Mouse (Mus musculus): ENCODE results near the gene Hspa12a. TPM values are rescaled to one million over a fixed set of nuclear protein-coding genes. Genes with fewer than 3 reads are reported as not detected.

Gene Hspa12a
- polyA plus RNA-seq, 1 experiment from 2014 or later: 5.0 TPM

DNA sequence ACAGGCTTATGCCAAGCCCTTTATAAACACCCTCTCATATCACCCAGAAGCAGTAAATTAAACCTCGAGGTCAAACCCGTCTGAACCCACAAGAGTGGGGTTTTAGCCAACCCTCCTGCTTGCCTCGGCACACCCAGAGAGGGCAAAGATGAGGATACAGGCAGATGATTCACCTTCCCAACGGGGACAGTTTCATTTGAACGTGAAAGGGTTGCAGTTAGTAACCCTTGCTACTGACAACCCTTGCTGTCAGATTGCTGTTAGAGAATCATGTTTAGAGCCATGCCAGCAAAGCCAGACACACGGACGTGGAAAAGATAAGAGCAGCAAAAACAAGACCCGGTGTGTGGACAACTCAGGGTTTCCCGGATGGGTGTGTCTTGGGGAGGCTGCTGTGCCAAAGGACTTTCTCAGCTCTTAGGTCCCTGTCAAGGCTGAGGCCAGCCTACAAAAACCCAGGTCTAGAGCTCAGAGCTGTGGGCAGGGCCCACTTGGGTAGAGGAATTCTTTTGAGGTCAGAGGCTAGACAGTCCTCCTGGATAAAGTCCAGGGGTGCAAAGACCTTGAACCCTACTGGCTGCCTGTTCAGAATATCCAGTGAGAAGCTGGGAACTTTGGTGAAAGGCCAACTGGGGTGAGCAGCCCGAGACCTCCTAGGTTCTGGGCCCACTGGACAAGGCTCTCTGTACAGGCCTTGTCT lies 90.3 kb downstream of the Hspa12a start:
- no peaks in the 10 kb centered on the region for H3K36me3 ChIP-seq
- H3K4me1 ChIP-seq: 0 out of 2 replicates have a peak, but pooled peaks cover 7% of the 10 kb centered on the region
- no peak overlapping the region for H3K27ac ChIP-seq
- H3K4me2 ChIP-seq (replicated peaks): no peak overlapping the region
- no peaks in the 10 kb centered on the region for H3K27me3 ChIP-seq
- no peak for ATAC-seq (ENCODE audit: low FRiP score, low read depth)
- no peak overlapping the region for H3K9ac ChIP-seq
- WGBS: 79% methylated on average over 10 of the region's 10 CpGs
- H3K9me3 ChIP-seq: no peaks in the 10 kb centered on the region
- H3K4me3 ChIP-seq: no peak overlapping the region

DNA sequence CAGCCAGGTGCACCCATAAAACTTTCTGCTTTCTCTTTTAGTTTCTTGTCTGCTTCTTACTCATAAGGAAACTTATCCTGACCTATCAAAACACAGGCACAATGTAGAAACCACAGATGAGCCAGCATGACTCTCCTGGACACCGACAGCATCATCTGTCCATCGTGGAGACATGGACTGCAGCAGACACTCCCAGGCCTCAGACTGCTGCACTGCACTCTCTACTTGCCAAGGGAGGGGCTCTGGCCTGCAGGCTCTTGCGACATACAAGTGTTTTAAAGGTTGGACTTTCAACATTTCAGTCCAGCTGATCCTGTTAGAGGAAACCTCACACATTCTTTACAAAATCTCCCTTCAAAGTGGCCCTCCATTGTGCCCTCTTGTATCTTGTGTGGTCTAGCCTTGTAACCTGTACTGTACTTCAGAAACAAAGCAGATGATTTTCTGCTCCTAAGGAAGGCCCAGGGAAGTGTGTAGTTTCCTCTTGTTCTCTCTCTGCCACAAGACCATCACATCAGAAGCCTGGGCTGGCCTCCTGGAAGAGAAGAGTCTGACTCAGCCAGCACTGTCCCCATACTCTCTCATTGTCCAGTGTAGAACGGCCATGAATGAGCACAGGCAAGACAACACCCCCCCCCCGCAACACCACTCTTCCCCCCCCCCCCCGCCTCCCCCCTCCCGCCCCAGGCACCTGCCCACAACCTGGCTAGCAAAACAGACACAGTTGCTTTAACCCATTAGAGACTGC lies 92.6 kb downstream of the Hspa12a start:
- 63% methylated on average over 5 of the region's 7 CpGs for WGBS
- ATAC-seq (ENCODE audit: low FRiP score, low read depth): no peak
- no peak overlapping the region for H3K9ac ChIP-seq
- H3K27me3 ChIP-seq: no peaks in the 10 kb centered on the region
- H3K4me1 ChIP-seq: 0 out of 2 replicates have a peak, but pooled peaks cover 7% of the 10 kb centered on the region
- no peaks in the 10 kb centered on the region for H3K9me3 ChIP-seq
- no peak overlapping the region for H3K4me2 ChIP-seq (replicated peaks)
- H3K4me3 ChIP-seq: no peak overlapping the region
- H3K27ac ChIP-seq: no peak overlapping the region
- H3K36me3 ChIP-seq: no peaks in the 10 kb centered on the region

DNA sequence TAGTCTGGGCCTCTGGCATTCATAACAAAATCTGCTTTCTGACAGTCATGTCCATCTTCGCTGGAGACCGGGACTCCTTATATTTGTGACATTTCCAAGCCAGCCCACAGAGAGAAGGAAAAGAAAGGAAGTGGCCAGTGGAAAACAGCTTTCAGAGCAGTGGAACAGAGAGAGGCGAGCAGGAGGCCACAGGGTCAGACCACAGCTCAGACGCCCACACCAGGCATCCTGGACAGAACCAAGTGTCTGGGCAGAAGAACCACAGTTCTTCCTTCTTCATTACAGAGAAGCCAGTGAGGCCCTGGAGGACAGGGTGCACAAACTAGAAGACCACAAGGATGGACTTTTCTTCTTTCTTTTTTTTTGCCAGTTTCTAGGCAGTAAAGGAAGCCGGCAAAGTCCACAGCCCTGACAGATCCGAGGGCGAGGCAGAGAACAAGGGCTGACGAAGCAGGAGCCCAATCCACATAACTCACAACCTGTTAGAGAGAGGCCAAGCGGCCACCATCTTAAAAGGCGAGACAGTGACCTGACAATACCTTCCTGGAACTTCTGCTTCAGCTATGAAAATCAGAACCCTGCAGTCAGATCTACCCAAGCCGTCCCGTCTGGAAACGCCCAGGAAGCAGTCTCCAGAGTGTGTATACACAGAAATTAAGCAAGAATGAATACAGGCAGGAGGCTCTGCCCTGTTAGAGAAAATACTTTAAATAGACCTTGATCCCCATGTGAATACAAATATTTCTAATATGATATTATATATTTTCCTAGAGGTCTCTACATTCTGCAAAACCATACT lies 93.9 kb downstream of the Hspa12a start:
- WGBS: 82% methylated on average over 13 of the region's 13 CpGs
- H3K9ac ChIP-seq: no peak overlapping the region
- H3K36me3 ChIP-seq: no peaks in the 10 kb centered on the region

DNA sequence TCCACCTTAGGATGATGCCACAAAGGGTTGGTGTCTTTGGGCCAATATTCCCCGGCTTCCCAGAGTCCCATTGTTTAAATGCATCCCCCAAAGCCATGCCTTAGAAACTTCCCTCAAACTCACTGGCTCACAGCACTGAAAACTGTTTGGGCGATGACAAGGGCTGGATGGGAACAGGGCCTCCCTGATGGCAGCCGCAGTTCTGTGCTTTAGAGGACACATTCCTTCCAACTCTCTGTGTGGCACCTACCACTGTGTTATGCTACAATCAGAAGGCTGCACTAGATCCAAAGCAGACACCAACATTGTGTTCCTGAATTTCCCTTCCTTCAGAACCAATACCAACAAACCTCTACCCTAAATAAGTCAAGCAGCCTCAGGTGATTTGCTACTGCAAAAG lies 99.8 kb downstream of the Hspa12a start:
- H3K4me1 ChIP-seq: peaks cover 9% of the 10 kb centered on the region; the same call in 1 of the 2 replicates
- no peaks in the 10 kb centered on the region for H3K27me3 ChIP-seq
- no peak overlapping the region for H3K9ac ChIP-seq
- no peak overlapping the region for H3K4me3 ChIP-seq
- 88% methylated on average over 3 of the region's 3 CpGs for WGBS
- H3K9me3 ChIP-seq: no peaks in the 10 kb centered on the region
- no peak overlapping the region for H3K4me2 ChIP-seq (replicated peaks)
- no peak for ATAC-seq (ENCODE audit: low FRiP score, low read depth)
- H3K36me3 ChIP-seq: no peaks in the 10 kb centered on the region
- H3K27ac ChIP-seq: no peak overlapping the region

More for the DNA sequence above, 93.9 kb downstream of the Hspa12a start:
- Histone ChIP-seq H3K4me3 (no peak overlapping the region), H3K27me3 (no peaks in the 10 kb centered on the region), H3K4me2 (replicated peaks) (no peak overlapping the region), H3K27ac (no peak overlapping the region), H3K9me3 (no peaks in the 10 kb centered on the region), H3K4me1 (0 out of 2 replicates have a peak, but pooled peaks cover 7% of the 10 kb centered on the region)
- ATAC-seq (ENCODE audit: low FRiP score, low read depth): no peak

DNA sequence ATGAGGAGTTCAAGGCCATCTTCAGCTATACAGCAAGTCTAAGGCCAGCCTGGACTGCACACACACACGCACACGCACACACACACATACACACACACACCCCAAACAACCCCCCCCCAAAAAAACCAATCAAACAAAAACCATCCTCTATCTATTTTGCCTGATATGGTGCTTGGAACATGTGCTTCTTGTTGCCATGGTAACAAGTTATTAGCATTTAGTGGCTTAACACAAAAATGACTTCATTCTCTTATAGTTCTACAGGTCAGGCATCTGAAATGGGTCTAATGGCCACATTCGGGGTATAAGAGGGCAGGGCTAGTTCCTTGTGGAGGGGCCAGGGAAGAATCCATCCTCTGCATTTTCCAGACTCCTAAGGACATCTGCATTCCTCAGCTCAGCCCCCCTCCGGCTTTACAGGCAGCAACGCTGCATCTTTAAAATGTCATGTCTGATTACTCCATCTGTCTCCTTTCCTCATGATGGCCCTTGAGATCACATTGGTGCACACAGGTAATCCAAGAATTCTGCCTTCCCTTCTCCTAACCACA lies 102.7 kb downstream of the Hspa12a start:
- no peaks in the 10 kb centered on the region for H3K9me3 ChIP-seq
- no peak for ATAC-seq (ENCODE audit: low FRiP score, low read depth)
- H3K36me3 ChIP-seq: no peaks in the 10 kb centered on the region
- 75% methylated on average over 5 of the region's 5 CpGs for WGBS
- no peak overlapping the region for H3K4me3 ChIP-seq
- no peak overlapping the region for H3K27ac ChIP-seq
- no peaks in the 10 kb centered on the region for H3K27me3 ChIP-seq
- no peak overlapping the region for H3K9ac ChIP-seq
- H3K4me1 ChIP-seq: peaks cover 9% of the 10 kb centered on the region; the same call in 1 of the 2 replicates
- H3K4me2 ChIP-seq (replicated peaks): no peak overlapping the region

DNA sequence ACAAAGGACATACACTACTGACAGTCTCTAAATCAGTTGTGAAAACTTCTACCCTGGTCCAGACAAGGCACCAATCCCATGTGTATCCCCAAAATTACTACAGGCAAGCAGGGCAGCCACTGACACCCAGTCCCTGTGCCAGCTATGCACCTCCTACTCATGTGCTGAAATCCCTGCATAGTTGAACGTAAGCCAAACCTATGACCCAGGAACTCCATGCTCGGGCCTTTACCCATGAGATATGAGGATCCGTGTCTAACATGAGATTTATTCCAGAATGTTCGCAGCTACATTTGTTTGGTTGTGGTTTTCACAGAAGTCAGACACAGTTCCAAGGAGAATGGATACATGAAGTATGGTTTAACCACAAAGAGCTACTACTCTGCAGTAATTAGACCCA lies 103.6 kb downstream of the Hspa12a start:
- Histone ChIP-seq H3K27me3 (no peaks in the 10 kb centered on the region), H3K9me3 (no peaks in the 10 kb centered on the region), H3K4me1 (peaks cover 9% of the 10 kb centered on the region; the same call in 1 of the 2 replicates), H3K27ac (no peak overlapping the region), H3K4me2 (replicated peaks) (no peak overlapping the region), H3K4me3 (no peak overlapping the region), H3K36me3 (no peaks in the 10 kb centered on the region), H3K9ac (no peak overlapping the region)
- 74% methylated on average over 4 of the region's 4 CpGs for WGBS
- ATAC-seq (ENCODE audit: low FRiP score, low read depth): no peak

DNA sequence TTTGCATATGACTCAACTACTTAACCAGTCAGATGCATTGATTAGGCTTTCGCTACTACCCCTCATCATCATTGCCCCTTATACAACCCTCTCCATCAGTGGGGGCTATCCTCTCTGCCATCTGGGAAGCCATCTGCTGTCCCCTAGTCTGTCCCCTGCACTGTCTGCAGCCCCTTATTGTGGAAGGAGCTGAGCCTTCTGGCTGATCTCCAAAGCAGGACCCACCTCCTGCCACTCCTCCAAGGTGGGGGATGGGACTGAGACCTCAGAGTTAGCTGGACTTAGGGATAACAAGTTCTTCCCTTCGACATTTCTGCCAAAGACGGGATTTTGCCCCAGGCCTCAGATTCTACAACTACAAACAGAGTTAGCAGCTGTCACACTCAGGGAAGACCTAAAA lies 104.1 kb downstream of the Hspa12a start:
- H3K4me3 ChIP-seq: no peak overlapping the region
- no peaks in the 10 kb centered on the region for H3K27me3 ChIP-seq
- no peak overlapping the region for H3K27ac ChIP-seq
- no peak overlapping the region for H3K4me2 ChIP-seq (replicated peaks)
- H3K9me3 ChIP-seq: no peaks in the 10 kb centered on the region
- no peak overlapping the region for H3K9ac ChIP-seq
- 61% methylated on average over 3 of the region's 3 CpGs for WGBS
- H3K36me3 ChIP-seq: no peaks in the 10 kb centered on the region
- H3K4me1 ChIP-seq: peaks cover 9% of the 10 kb centered on the region; the same call in 1 of the 2 replicates
- ATAC-seq (ENCODE audit: low FRiP score, low read depth): no peak

DNA sequence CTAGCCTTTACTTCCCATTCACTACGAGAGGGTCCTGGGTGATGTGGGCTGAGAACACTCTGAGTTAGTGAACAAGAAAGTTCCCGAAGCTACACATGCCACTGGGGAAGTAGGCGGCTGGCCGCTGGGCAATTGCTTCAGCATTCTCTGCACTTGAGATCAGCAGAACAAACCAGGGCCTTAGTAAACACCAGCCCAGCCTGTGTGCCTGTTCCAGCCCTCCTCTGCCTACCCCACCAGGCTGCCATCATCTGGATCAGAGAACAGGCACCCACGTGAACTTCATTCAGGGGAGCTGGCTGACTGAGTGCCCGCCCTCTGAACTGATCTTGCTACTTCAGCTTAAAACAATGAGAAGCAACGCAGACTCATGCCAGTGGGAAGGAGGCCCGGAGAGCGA lies 104.7 kb downstream of the Hspa12a start:
- H3K4me2 ChIP-seq (replicated peaks): no peak overlapping the region
- no peaks in the 10 kb centered on the region for H3K27me3 ChIP-seq
- WGBS: 74% methylated on average over 9 of the region's 9 CpGs
- H3K9ac ChIP-seq: no peak overlapping the region
- ATAC-seq (ENCODE audit: low FRiP score, low read depth): no peak
- H3K36me3 ChIP-seq: no peaks in the 10 kb centered on the region
- peaks cover 9% of the 10 kb centered on the region; the same call in 1 of the 2 replicates for H3K4me1 ChIP-seq
- H3K4me3 ChIP-seq: no peak overlapping the region
- no peak overlapping the region for H3K27ac ChIP-seq
- H3K9me3 ChIP-seq: no peaks in the 10 kb centered on the region

DNA sequence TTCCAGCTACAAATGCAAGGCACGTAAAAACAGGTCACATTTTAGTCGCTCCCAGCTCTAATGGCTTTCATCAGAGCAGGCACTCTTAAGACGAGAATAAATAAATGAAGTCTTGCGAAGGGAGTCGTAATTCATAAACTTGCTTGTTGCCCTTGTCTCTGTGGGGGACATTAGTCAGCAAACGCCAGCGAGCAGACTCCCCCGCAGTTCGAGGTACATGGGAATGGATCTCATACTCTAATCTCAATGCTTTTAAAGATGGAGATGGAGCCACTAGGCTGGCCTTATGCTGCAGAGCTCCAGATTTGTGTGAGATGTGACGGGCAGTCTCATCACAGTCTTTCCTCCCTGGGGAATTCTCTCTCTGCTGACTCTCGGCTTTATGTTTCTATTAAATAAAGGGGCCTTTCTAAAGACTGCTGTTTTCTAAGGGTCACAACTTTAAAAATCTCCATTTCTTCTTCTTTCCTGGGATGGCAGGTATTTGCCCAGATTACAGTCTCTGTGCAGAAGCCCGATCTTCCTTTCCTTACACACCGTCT lies 109.7 kb downstream of the Hspa12a start:
- H3K27ac ChIP-seq: no peak overlapping the region
- no peaks in the 10 kb centered on the region for H3K4me1 ChIP-seq
- no peak overlapping the region for H3K9ac ChIP-seq
- no peak overlapping the region for H3K4me3 ChIP-seq
- no peak for ATAC-seq (ENCODE audit: low FRiP score, low read depth)
- H3K4me2 ChIP-seq (replicated peaks): no peak overlapping the region
- WGBS: 44% methylated on average over 13 of the region's 13 CpGs
- no peaks in the 10 kb centered on the region for H3K36me3 ChIP-seq
- H3K27me3 ChIP-seq: no peaks in the 10 kb centered on the region
- no peaks in the 10 kb centered on the region for H3K9me3 ChIP-seq

DNA sequence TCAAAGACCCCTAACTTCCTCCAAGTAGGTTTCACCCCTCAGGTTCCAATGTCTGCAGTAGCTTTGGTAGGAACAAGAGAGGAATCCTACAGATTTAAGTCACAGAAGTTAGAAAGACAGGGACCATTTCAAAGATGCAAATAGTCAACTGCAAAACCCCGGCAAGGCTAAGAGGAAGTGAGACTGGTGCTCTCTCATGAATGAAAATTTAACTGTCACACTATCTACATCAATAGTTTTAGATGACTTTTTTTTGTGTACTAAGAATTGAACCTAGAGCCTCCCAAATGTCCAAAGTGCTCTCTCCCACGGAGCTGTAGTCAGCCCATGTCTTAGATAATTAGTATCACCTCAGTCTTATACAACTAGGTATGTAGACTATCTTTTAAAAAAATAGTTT lies 110.5 kb downstream of the Hspa12a start:
- 72% methylated on average over 2 of the region's 2 CpGs for WGBS
- no peaks in the 10 kb centered on the region for H3K4me1 ChIP-seq
- H3K4me2 ChIP-seq (replicated peaks): no peak overlapping the region
- H3K9me3 ChIP-seq: no peaks in the 10 kb centered on the region
- no peak overlapping the region for H3K9ac ChIP-seq
- H3K36me3 ChIP-seq: no peaks in the 10 kb centered on the region
- no peak overlapping the region for H3K4me3 ChIP-seq
- no peak overlapping the region for H3K27ac ChIP-seq
- no peaks in the 10 kb centered on the region for H3K27me3 ChIP-seq
- ATAC-seq (ENCODE audit: low FRiP score, low read depth): no peak

DNA sequence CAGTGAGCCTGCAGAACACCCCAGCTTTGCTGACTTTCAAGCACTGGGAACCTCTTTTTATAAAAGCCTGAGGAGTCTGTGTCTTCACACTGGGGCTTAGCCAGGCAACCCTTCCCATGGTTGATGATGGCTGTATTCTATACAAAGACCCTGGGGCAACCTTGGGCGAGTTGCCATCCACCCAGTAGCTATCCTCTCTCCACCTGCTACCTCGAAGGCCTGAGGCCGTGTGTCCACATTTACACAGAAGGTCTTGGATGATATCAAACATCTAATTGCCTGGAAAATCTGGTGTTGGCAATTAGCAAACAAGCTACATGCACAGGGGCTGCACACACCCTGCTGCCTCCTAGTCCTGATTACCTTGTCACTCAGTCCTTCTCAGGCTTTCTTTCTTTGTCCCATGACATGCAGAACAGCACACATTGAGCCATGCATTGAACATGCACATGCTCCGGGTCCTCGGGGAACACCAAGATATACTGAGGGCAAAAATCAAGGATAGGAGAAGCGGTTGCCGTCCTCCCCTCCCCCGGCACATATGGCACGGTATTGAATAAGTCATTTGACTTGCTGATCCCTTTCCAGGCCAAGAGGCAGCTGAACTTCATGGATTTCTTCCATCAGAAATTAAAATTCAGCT lies 112.1 kb downstream of the Hspa12a start:
- ATAC-seq (ENCODE audit: low FRiP score, low read depth): no peak
- WGBS: 87% methylated on average over 9 of the region's 9 CpGs
- Histone ChIP-seq H3K9ac (no peak overlapping the region), H3K4me2 (replicated peaks) (no peak overlapping the region), H3K4me1 (no peaks in the 10 kb centered on the region), H3K27ac (no peak overlapping the region), H3K36me3 (no peaks in the 10 kb centered on the region), H3K9me3 (no peaks in the 10 kb centered on the region), H3K4me3 (no peak overlapping the region), H3K27me3 (no peaks in the 10 kb centered on the region)

Data from limb, embryonic 13.5 days (tissue).